Mouse (Mus musculus): ENCODE measurements around the gene Tcf12. TPM values are rescaled to one million over a fixed set of nuclear protein-coding genes. Genes with fewer than 3 reads are reported as not detected.

Tcf12 gene
- polyA plus RNA-seq, 1 experiment from 2014 or later, result 8.4 TPM

GRCm38 (mm10) chr9:71915871-71916661 is 195.6 kb downstream of the Tcf12 start:
- H3K4me1 ChIP-seq (replicated peaks), result no peaks in the 10 kb centered on the region
- H3K27me3 ChIP-seq, result no peaks in the 10 kb centered on the region
- no peak overlapping the region for H3K4me2 ChIP-seq
- no peak for ATAC-seq (ENCODE audit: insufficient read depth)
- 69% methylated on average over 6 of the region's 6 CpGs for WGBS (ENCODE audit: insufficient replicate concordance)
- no peak overlapping the region for H3K9ac ChIP-seq
- H3K36me3 ChIP-seq (replicated peaks), result 0 out of 2 replicates have a peak, but pooled peaks cover 3% of the 10 kb centered on the region
- H3K4me3 ChIP-seq (replicated peaks), result no peak overlapping the region
- no peak overlapping the region for H3K27ac ChIP-seq (replicated peaks)
- H3K9me3 ChIP-seq (replicated peaks), result no peaks in the 10 kb centered on the region

GRCm38 (mm10) chr9:71906522-71906921 is 205.1 kb downstream of the Tcf12 start:
- Histone ChIP-seq H3K9me3 (replicated peaks) (no peaks in the 10 kb centered on the region), H3K27me3 (no peaks in the 10 kb centered on the region), H3K27ac (replicated peaks) (no peak overlapping the region), H3K4me1 (replicated peaks) (no peaks in the 10 kb centered on the region; the same call in 1 of the 2 replicates), H3K9ac (no peak overlapping the region), H3K4me3 (replicated peaks) (no peak overlapping the region), H3K4me2 (no peak overlapping the region), H3K36me3 (replicated peaks) (peaks cover 9% of the 10 kb centered on the region)
- ATAC-seq (ENCODE audit: insufficient read depth), result no peak
- WGBS (ENCODE audit: insufficient replicate concordance), result 34% methylated on average over 2 of the region's 2 CpGs

DNA sequence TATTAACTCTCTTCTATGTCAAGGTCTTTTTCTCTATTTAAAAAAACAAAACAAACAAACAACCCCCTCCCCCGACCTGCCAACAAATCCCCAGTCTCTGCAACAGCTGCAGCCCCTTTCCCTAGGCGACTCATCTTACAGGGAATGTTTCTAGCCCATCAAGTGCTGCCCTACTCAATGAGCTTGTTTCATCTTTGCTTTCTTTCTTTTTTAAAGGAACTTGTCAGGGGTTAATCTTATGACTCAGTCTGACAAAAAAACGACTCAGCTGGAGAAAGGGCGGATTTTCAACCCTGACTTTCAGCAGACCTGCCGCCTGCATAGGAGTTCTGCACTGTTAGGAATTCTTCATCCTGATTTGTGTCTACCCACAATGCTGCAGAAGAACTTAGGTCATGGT is 212.8 kb downstream of the Tcf12 start:
- Histone ChIP-seq H3K4me2 (no peak overlapping the region), H3K36me3 (replicated peaks) (no peaks in the 10 kb centered on the region), H3K27ac (replicated peaks) (no peak overlapping the region), H3K27me3 (no peaks in the 10 kb centered on the region), H3K9me3 (replicated peaks) (no peaks in the 10 kb centered on the region), H3K9ac (no peak overlapping the region), H3K4me1 (replicated peaks) (0 out of 2 replicates have a peak, but pooled peaks cover 3% of the 10 kb centered on the region), H3K4me3 (replicated peaks) (no peak overlapping the region)
- 69% methylated on average over 5 of the region's 5 CpGs for WGBS (ENCODE audit: insufficient replicate concordance)
- no peak for ATAC-seq (ENCODE audit: insufficient read depth)

DNA sequence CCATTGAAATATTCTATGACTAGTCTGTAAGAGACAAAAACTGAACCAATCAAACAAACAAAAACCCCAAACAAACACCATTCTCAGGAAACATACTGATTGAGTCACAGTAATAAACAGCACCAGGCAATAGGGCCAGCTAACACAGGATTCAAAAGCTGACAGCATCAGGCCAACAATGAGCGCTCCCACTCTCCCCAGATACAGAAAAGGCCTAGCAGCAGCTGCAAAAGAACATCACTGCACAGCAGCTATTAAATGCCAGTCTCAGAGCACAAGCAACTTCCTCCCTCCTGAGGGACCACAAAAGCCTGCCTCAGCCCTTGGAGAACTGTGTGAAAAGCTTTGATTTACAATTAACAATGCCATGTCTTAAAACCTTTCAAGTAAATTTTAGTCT is 214.3 kb downstream of the Tcf12 start:
- no peak for ATAC-seq (ENCODE audit: insufficient read depth)
- Histone ChIP-seq H3K9ac (no peak overlapping the region), H3K27ac (replicated peaks) (no peak overlapping the region), H3K27me3 (no peaks in the 10 kb centered on the region), H3K4me3 (replicated peaks) (no peak overlapping the region), H3K36me3 (replicated peaks) (no peaks in the 10 kb centered on the region), H3K4me1 (replicated peaks) (0 out of 2 replicates have a peak, but pooled peaks cover 3% of the 10 kb centered on the region), H3K4me2 (no peak overlapping the region), H3K9me3 (replicated peaks) (no peaks in the 10 kb centered on the region)
- 71% methylated on average over 1 of the region's 1 CpGs for WGBS (ENCODE audit: insufficient replicate concordance)

DNA sequence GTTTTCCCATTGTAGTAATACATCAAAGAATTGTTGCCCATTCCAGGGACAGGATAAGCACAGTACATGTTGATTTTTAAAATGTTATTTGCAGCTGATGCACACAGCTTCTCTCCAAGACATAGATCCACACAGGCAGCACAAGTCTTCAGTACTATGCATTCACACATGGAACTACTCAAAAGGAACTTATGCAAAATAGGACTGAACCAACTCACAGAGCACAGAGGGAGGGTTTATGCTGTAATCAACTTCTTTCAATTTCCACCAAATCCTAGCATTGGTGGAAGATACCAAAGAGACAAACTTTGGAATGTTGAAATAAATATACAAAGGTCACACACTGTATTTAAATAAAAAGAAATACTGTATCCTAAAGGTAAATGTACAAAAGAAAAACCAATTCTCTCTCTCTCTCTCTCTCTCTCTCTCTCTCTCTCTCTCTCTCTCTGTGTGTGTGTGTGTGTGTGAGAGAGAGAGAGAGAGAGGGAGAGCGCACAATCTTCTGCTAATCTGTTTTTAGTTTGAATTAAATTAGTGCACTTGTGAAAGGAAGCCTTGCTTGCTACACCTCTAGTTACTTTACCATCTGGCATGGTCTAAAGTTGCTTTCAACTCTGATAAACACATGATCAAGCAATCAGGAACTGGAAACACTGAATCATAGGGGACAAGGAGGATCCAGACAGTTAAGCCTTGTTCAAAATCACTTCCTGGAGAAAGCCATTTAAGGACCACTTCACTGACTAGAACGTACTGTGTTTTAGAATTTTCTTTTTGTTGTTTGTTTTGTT is 215.5 kb downstream of the Tcf12 start:
- Histone ChIP-seq H3K4me1 (replicated peaks) (0 out of 2 replicates have a peak, but pooled peaks cover 3% of the 10 kb centered on the region), H3K27ac (replicated peaks) (no peak overlapping the region), H3K36me3 (replicated peaks) (no peaks in the 10 kb centered on the region), H3K4me3 (replicated peaks) (no peak overlapping the region), H3K4me2 (no peak overlapping the region), H3K27me3 (no peaks in the 10 kb centered on the region), H3K9me3 (replicated peaks) (no peaks in the 10 kb centered on the region), H3K9ac (no peak overlapping the region)
- WGBS (ENCODE audit: insufficient replicate concordance), result 43% methylated on average over 2 of the region's 2 CpGs
- no peak for ATAC-seq (ENCODE audit: insufficient read depth)

DNA sequence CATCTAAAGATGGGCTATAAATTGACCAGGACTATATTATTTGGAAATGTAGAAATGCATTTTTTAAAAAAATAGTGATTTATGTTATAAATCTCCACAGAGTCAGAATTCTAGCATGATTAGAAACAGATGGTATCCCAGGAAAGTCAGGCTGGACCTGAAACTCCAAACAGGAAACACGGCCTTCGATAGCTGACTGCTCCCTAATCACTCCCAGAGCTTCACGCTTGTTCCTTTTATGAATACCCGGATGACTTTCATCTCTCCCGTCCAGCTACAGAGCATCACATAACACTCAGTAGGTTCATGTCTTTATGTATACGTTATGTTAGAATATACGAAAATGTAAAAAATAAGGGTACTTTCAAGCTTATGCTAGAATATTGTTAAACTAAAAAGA is 216.4 kb downstream of the Tcf12 start:
- ATAC-seq (ENCODE audit: insufficient read depth), result no peak
- Histone ChIP-seq H3K27ac (replicated peaks) (no peak overlapping the region), H3K4me1 (replicated peaks) (0 out of 2 replicates have a peak, but pooled peaks cover 3% of the 10 kb centered on the region), H3K9ac (no peak overlapping the region), H3K36me3 (replicated peaks) (no peaks in the 10 kb centered on the region), H3K4me2 (no peak overlapping the region), H3K9me3 (replicated peaks) (no peaks in the 10 kb centered on the region), H3K4me3 (replicated peaks) (no peak overlapping the region), H3K27me3 (no peaks in the 10 kb centered on the region)
- 84% methylated on average over 7 of the region's 7 CpGs for WGBS (ENCODE audit: insufficient replicate concordance)

DNA sequence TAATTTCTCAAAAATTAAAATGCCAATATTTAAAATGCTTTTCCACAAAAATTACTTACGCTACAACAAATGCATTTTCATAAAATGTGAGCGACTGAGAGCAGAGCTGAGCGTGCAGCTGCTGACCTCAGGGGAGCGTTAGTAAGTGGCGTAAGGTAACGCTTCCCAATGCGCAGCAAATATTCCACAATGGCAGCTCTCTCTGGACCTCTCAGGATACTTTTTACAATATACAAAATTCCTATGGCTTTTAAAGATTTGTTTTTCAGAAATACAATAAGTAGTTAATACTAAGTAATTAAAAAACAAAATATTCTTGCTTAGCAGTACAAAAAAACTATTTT is 216.8 kb downstream of the Tcf12 start:
- no peak for ATAC-seq (ENCODE audit: insufficient read depth)
- Histone ChIP-seq H3K36me3 (replicated peaks) (no peaks in the 10 kb centered on the region), H3K9me3 (replicated peaks) (no peaks in the 10 kb centered on the region), H3K9ac (no peak overlapping the region), H3K27ac (replicated peaks) (no peak overlapping the region), H3K27me3 (no peaks in the 10 kb centered on the region), H3K4me3 (replicated peaks) (no peak overlapping the region), H3K4me1 (replicated peaks) (0 out of 2 replicates have a peak, but pooled peaks cover 3% of the 10 kb centered on the region), H3K4me2 (no peak overlapping the region)
- WGBS (ENCODE audit: insufficient replicate concordance), result 89% methylated on average over 7 of the region's 7 CpGs

- no peaks in the 10 kb centered on the region for H3K36me3 ChIP-seq (replicated peaks)
- H3K27ac ChIP-seq (replicated peaks), result no peak overlapping the region
Measured at GRCm38 (mm10) chr9:71894246-71894942, 217.3 kb downstream of the Tcf12 start.

GRCm38 (mm10) chr9:71888450-71888849 is 223.2 kb downstream of the Tcf12 start:
- no peaks in the 10 kb centered on the region for H3K9me3 ChIP-seq (replicated peaks)
- no peaks in the 10 kb centered on the region for H3K4me1 ChIP-seq (replicated peaks)

More at GRCm38 (mm10) chr9:71894246-71894942, 217.3 kb downstream of the Tcf12 start:
- Histone ChIP-seq H3K4me2 (no peak overlapping the region), H3K4me3 (replicated peaks) (no peak overlapping the region), H3K4me1 (replicated peaks) (0 out of 2 replicates have a peak, but pooled peaks cover 3% of the 10 kb centered on the region), H3K9me3 (replicated peaks) (no peaks in the 10 kb centered on the region), H3K9ac (no peak overlapping the region), H3K27me3 (no peaks in the 10 kb centered on the region)
- WGBS (ENCODE audit: insufficient replicate concordance), result 87% methylated on average over 11 of the region's 11 CpGs
- no peak for ATAC-seq (ENCODE audit: insufficient read depth)

GRCm38 (mm10) chr9:71880629-71881028 is 231.0 kb downstream of the Tcf12 start:
- Histone ChIP-seq H3K4me2 (no peak overlapping the region), H3K27ac (replicated peaks) (no peak overlapping the region), H3K36me3 (replicated peaks) (peaks cover 21% of the 10 kb centered on the region), H3K9me3 (replicated peaks) (no peaks in the 10 kb centered on the region), H3K9ac (no peak overlapping the region), H3K4me1 (replicated peaks) (no peaks in the 10 kb centered on the region), H3K27me3 (no peaks in the 10 kb centered on the region), H3K4me3 (replicated peaks) (no peak overlapping the region)
- WGBS (ENCODE audit: insufficient replicate concordance), result 69% methylated on average over 1 of the region's 1 CpGs
- ATAC-seq (ENCODE audit: insufficient read depth), result no peak

More at GRCm38 (mm10) chr9:71888450-71888849, 223.2 kb downstream of the Tcf12 start:
- WGBS (ENCODE audit: insufficient replicate concordance), result 54% methylated on average over 5 of the region's 5 CpGs
- H3K27me3 ChIP-seq, result no peaks in the 10 kb centered on the region
- H3K27ac ChIP-seq (replicated peaks), result no peak overlapping the region
- no peak for ATAC-seq (ENCODE audit: insufficient read depth)
- H3K4me3 ChIP-seq (replicated peaks), result no peak overlapping the region
- no peak overlapping the region for H3K9ac ChIP-seq
- H3K4me2 ChIP-seq, result no peak overlapping the region
- peaks cover 3% of the 10 kb centered on the region for H3K36me3 ChIP-seq (replicated peaks)

- H3K9me3 ChIP-seq (replicated peaks), result no peaks in the 10 kb centered on the region
- no peaks in the 10 kb centered on the region for H3K4me1 ChIP-seq (replicated peaks)
- H3K36me3 ChIP-seq (replicated peaks), result peaks cover 24% of the 10 kb centered on the region
- no peaks in the 10 kb centered on the region for H3K27me3 ChIP-seq
- no peak overlapping the region for H3K4me3 ChIP-seq (replicated peaks)
- no peak overlapping the region for H3K9ac ChIP-seq
- H3K4me2 ChIP-seq, result no peak overlapping the region
- no peak for ATAC-seq (ENCODE audit: insufficient read depth)
- H3K27ac ChIP-seq (replicated peaks), result no peak overlapping the region
- WGBS (ENCODE audit: insufficient replicate concordance), result 71% methylated on average over 5 of the region's 5 CpGs
Measured at GRCm38 (mm10) chr9:71879972-71880371, 231.7 kb downstream of the Tcf12 start.
